Mouse (Mus musculus) hematopoietic stem cell, adult 5-6 weeks (primary cell): ENCODE results near the gene Ptpn1. TPM values are rescaled to one million over a fixed set of nuclear protein-coding genes. Genes with fewer than 3 reads are reported as not detected.
A peak's percentile ranks its signal among the peaks of the same experiment; 100 is the strongest.

Experiments used
- ATAC-seq, 2 experiments: fragments of 125-278 bp in 1 of 2; replicated peaks in 1 of 2; 2 replicates each; pipeline ENCODE4 v1.8.0; 2016 to 2017; ENCODE audit warnings: inconsistent platforms in 2 of 2, mild to moderate bottlenecking in 2 of 2, moderate number of reproducible peaks in 2 of 2, low read depth in 1 of 2, moderate TSS enrichment in 1 of 2; ENCODE audit not compliant: low FRiP score in 2 of 2, poor library complexity in 2 of 2, severe bottlenecking in 2 of 2, insufficient read depth in 1 of 2, low TSS enrichment in 1 of 2
- total RNA-seq: library from RNA; stranded (forward); fragments of 172-1452, 232-1000 nt; gene quantifications from 2 replicates; pipeline ENCODE4 v1.2.3, GENCODE M21; 2017

Ptpn1 gene
- total RNA-seq, 1 experiment from 2014 or later, result 61.6 TPM

DNA sequence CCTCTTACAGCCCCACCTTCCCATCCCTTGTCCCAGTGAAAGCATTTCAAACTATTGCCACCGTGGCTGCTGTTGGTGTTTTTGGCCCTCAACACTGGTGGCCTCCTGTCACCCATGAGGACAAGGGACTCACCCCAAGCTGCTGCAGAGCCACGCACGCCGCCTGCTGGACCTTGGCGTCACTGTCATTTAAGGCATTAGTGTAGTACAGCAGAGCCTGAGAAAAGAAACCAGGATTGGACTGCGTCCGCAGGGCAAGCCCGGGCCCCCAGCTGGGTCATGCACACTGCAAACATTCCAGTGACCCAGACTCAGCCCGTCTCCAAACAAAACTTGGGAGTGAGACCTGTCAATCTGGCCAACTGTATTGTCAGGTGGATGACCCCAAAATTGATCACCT lies 50.8 kb downstream of the Ptpn1 start:
- no peak for ATAC-seq

DNA sequence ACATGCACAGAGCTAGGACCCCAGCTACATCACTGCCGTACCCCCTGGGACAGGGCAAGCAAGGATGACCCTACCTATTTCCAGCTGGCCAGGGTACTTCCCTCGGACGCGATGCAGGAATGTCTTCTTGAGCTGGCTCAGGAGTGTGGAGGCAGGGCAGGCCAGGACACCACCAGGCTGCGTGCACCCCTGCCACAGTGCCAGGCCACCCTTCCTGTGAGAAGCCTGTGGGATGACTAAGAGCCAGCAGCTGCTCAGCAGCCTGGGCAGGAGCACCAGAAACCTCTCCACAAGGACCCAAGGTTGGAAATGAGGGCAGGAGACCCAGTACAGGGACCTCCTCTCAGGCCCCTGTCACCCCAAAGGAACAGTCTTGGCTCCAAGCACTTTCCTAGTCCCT lies 52.5 kb downstream of the Ptpn1 start:
- no peak for ATAC-seq

DNA sequence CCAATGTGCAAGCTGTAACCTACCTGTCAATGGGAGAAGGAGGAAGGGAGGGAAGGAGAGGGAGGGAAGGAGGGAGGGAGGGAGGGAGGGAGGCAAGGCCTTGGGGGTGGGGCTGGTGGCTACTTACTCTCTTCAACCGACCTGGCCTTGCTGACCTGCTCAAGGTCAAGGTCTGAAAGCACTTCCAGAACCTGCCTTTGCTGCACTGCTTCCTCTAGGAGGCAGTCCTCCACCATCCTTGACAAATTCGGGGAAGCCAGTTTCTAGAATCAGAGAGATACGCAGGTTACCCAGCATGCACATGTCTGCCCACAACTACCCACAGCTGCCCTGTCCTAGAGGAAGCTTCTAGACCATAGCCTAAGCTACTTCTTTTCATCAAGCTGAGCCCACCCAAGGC lies 53.1 kb downstream of the Ptpn1 start:
- ATAC-seq, result no peak

DNA sequence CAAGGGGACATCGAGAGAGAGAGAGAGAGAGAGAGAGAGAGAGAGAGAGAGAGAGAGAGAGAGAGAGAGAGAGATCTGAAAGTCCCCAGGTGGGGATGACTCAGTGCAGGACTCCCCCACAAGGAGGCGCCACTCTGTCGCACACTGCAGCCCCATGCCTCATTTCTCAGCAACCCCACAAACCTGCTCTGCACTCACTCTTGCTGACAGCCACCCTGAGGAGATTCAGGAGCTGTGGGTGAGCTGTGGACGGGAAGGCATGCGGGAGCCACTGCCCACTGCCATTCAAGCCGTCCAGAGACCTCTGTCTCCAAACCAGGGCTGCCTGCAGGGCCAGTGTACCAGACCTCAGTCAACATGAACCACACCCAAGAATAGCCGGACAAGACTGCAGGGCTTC lies 54.9 kb downstream of the Ptpn1 start:
- ATAC-seq, result 0 out of 4 replicates have a peak, but pooled peaks of 1 of the 2 experiments have one; percentile 23

DNA sequence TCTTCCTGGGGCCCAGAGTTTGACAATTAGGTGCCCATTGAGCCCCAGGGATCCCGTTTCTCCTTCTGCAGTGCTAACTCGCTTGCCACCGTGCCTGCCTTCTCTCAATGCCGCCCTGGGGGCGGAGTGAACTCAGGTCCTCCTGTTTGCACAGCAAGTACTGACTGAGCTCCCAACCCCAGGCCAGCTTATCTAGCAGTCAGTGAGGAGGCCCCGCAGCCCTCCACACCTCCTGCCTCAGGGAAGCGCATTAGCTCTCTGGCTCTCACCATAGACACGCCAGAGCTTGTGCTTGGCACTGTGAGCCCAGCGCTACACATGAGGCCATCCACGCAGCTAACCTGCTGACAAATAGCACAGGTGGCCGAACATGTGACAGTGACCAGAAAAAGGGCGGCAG lies 55.8 kb downstream of the Ptpn1 start:
- ATAC-seq, result no peak

DNA sequence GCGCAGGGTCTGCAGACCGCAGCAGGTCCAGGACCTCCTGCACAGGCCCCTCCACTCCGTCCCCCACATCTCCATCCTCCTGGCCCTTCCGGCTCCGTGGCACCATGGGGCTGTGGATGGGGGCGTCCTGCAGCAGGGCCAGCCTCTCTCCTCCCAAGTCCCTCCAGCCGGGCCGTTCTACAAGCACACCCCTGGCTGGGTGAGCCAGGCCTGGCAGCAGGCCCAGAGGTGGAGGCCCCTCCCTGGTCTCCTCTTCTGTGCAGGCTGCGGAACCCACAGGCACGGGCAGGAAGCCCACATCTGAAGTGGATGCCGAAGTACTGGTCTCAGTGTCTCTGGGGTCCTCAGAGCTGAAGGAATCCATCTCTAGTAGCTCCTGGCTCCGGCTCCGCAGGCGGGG lies 57.5 kb downstream of the Ptpn1 start:
- peak; percentile 74 to 81 for ATAC-seq

DNA sequence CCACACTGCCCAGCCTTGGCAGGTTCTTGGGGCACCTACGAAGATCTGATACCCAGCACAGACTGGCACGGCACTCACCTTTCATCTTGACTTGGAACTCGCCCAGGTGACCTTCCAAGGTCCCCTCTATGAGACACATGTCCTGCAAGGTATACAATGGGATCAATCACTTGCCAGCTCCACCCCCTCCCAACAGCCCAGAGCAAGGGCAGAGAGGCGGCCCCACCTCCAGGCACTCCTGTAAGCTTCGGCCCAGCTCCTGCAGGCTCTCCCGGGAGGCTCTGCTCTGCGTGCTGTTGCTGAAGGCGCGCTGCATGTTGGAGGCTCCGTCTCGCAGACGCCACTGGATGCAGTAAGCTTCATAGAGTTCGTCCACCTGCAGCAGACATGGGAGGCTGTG lies 61.4 kb downstream of the Ptpn1 start:
- no peak for ATAC-seq

DNA sequence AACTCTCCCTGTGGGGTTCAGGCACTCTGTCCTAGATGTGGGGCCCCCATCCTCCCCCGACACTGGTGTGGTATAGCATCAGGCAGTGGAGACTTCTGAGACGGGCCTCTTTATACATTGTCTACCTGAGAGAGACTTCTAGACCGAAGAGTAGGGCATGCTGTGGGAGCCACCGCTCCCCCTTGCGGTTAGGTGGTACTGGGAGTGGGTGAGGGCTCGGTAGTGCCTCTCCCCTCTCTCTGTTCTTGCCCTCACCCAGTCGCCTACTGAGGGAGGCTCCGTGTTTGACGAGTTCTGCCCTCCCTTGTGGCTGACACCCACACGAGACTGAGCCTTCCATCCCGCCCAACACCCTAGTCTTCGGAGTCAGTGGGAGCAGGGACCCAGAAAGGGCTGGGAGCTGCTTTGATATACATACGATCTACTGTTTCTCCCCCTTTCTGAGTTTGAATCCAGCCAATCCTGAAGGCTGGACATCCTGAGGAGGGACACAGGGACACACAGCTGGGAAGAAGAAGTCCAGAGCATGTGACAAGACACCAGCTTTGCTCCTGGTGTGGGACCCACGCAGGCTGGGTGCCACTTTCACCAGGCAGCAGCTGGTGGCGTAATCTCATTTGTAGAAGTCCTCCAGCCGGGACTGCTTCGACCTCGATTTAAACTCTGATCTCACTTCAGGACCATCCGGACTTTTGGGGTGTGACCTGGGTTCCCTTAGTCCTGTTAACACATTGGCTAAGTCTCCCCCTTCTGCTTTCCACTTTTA lies 64.2 kb downstream of the Ptpn1 start:
- no peak for ATAC-seq

DNA sequence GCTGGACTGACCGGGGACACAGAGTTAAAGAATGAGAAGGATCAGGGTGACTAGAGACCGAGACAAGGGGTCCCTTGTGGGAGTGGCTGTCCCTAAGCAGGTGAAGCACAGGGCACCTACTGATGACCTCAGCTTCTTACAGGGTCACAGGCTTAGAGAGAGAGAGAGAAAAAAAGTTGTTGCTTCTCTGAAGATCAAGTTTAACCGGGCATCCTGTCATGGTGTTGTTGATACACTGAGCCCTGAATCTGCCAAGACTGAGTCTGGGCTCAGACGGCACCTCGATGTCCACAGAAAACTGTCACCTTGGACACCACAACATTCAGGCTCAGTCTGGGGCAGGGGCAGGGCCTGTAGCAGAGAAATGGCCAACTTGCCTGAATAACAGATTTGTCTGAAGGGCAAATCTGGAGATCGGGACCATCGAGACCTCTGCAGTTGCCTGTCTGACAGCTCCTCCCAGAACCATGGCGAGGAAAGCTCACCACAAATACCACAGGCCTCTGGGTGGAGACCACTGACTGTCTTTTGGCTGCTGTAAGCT lies 64.9 kb downstream of the Ptpn1 start:
- ATAC-seq, result no peak

DNA sequence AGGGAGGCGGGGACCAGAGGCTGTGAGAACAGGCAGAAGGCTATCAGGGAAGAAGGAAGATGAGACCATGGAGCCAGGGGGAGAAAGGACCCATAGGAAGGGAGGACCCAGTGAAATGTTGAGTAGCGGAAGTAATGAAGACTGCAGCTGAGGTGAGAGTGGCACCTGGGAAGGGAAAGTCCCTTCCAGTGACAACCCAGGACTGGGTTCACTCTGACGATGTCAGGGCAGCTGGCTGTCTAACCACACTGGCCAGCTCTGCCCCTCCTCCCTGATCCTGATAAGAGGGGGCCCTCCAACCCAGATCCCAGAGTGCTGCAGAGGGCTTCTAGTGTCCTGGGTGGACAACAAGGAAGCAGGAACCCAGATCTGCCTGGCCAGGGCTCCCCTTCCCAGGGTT lies 65.7 kb downstream of the Ptpn1 start:
- no peak for ATAC-seq

DNA sequence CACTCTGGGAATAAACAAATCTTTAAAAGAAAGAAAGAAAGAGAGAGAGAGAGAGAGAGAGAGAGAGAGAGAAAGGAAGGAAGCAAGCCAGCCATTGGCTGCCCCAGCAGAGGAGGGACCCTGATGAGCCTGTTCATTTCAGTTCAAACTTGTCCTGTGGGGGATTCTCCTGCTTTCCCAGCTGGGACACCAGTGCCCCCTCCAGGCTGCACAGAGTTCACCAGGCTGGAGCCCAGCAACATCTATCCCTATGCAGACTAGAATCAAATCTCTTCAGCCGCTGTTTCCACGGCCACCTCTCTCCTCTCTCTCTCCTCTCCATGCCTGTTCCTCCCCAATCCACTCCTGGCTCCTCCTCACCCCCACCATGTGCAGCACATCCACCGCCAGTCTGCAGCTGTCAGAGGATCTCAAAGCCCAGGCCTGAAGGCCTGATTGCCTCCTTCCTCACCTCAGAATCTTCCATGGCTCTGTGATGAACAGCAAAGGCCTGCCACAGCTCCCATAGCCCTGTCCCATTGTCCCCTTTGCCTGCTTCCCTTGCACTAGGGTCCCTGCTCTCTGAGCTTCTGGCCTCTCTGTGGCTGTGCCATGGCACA lies 67.4 kb downstream of the Ptpn1 start:
- no peak for ATAC-seq

DNA sequence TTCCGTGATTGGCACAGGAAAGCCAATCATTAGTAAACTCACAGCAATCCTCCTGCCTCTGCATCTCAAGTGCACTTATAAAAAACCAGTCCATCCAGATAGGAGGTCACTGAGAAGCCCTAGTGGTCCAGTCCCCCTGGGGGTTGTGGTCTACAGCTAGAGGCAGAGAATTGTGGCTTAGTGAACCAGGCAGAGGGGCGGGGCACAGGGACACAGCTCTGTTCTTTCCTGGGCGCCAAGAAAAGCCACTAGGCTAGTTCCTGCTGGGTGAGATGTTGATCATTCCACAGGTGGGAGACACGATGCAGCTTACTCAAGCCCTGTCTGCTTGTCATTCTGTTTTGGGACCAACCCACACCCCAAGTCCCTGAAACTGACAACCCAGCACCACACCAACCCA lies 70.3 kb downstream of the Ptpn1 start:
- ATAC-seq, result no peak

DNA sequence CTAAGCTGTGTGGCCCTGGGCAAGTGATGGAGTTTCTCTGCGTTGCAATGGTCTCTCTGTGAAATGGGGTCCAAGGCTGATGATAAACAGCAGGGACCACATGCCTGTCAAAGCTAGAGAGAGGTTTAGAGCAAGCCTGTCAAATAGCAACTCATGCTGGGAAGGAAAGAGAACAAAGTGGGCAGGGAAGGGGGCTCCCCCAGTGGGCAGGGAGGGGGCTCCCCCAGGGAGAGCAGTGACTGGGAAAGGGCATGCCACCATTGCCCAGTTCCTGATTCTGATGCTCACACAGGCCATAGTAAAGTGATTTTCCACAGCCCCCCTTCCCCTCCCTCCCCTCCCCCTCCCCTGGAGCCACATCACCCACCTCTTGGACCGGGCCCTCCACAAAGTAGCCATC lies 71.0 kb downstream of the Ptpn1 start:
- ATAC-seq, result no peak

DNA sequence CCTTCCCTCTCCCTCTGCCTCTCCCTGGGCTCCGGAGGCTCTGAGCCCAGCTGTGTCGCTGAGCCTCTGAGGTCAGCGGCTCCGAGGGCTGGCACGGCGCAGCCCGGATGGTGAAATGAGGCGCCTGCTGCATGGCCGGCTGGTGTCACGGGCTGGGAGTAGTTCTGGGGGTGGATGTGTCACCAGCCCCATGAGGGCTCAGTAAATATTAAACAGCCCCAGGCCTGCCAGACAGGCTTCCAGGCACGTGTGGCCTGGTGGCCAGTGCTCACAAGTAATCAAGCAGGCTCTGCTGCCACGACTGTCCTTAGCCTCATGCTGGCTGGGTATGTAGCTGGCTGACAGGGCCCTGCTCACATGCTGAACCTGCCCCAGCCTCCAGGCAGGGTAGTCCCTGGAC lies 71.6 kb downstream of the Ptpn1 start:
- no peak for ATAC-seq

DNA sequence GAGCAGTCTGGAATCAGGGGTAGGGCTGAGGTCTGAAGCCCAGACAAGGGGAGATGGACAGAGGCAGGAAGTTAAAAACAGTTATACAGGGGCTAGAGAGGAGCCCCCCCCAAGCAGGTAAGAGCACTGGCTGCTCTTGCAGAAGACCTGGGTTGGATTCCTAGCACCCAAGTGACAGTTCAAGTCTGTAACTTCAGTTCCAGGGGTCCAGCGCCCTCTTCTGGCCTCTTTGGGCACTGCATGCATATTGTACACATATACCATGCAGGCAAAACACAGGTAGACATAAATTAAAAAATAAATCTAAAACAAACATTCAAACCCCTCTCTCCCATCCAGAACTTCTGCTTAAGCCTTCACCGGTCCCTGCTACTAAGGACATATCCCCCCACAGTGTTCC lies 72.5 kb downstream of the Ptpn1 start:
- no peak for ATAC-seq

DNA sequence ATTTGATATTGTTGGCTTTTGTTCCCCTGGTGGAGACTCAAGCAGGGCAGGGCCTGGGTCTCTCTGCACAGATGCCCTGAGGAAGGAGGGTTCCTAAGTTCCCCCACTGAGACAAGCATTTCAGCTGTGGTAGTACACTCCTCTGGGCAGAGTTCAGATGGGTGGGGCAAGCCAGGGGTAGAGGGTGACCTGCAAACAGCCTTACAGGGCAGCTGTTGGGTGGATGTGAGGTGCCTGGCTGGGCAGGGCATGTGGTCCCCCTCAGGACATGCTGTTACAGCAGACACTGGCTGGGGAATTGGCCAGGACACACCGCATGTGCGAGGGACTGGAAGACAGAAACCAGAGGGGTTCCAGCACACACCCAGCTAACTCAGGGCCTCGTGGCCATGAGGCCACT lies 73.1 kb downstream of the Ptpn1 start:
- no peak for ATAC-seq

DNA sequence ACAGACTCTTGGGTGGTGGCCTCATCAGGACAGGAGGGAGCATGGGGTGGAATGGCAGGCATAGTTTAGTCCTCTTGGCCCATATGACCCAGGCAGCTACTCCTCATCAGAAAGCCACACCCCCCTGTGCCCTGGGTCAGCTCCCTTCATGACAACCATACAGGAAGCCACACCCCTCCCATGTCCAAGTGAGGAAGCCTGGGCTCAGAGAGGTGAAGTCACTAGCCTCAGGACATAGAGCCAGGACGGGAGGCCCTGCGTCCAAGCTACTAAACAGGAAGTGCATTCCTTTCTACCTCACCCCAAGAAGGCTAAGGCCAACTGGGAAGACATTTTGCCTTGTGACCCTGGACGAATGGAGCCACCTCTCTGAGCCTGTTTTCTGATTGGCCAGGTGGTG lies 73.8 kb downstream of the Ptpn1 start:
- ATAC-seq, result peak; percentile 44 to 54; a peak in 2 of 4 replicates

DNA sequence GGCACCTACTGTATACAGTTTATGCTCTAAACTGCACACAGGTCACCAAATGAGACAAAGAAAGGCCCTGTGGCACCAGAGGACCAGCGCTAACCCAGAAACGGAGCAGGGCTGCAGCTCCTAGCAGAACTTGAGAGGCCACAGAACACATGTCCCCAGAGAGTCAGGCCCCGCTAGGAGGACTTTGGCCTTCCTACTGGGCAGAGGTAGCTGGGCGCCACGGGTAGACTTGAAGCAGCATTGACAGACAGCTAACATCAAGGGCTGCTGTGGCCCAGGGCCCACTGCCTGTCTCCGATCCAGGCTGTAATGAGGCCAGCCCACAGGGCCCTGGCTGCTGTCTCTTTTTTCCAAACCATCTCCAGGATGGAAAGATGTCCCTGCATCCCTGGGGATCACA lies 74.6 kb downstream of the Ptpn1 start:
- ATAC-seq, result no peak

DNA sequence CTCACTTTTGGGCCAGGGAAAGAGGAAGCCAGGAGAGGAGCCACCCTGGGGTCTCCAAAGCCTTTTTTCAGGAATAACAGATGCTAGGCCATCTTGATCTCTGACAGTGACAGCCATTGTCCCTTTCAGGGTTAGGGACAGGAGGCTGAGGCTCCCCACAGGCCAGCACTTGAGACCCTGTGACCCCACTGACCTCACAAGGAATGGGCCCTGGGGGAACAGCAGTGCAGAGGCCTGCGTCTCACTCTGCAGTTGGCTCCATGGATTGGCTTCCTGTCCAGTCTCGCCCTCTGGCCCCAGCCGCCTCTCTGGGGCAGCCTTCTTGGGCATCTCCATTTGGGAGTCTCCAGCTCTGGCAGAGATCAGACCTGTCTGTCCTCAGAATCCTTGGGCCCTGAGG lies 76.3 kb downstream of the Ptpn1 start:
- ATAC-seq, result no peak
